In the genomic region with DNA sequence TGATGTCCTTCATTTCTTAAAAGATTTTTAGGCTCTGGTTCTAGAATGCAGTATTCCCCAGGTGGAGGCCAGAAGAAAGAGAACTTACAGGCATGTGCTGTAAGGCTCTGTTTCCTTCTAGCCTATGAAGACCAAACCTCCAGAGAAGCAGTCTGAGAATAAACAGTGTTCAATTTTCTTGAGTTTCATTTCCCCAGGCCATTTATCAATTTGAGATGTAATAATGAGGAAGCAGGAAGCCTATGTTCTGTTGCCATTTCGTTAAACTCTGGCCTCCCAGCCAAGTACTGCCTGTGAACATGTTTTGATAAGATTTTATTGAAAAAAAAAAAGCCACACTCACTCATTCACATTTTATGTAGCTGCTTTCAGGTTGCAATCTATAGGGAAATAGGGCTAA, we compare ENCODE assay signal across 25 mouse cellular contexts.
A peak's percentile ranks its signal among the peaks of the same experiment; 100 is the strongest.
DNase-seq lines count a peak whose midpoint lies in the region; ATAC-seq and TF ChIP-seq lines count a peak whose summit lies in the region.
"Had no signal": no experiment of that assay in that cellular context is flagged by ENCODE, and none has a peak within 500 bp of the region (broad histone marks: within the 10 kb centered on the region; RNA-seq: fewer than 3 reads in every experiment).

No protein-coding gene starts in this region.

- peak; percentile 50 for ATAC-seq in granulocyte monocyte progenitor cell, adult 5-6 weeks (replicated peaks; ENCODE audit: poor library complexity, severe bottlenecking)
- peak; percentile 68 for ATAC-seq in megakaryocyte progenitor cell, adult 5-6 weeks (replicated peaks; ENCODE audit: poor library complexity)
- ATAC-seq in forebrain, embryonic 13.5 days, result no peak
- ATAC-seq: forebrain, embryonic 14.5 days; forebrain, postnatal 0 days; hindbrain, embryonic 16.5 days; intestine, embryonic 15.5 days had no signal

- TF ChIP-seq RAD21 in MEL (IDR thresholded peaks at IDR 0.05; ENCODE audit: low read depth, low read length), result no peak

- H3K9ac ChIP-seq in MEL (ENCODE audit: control insufficient read depth, low read depth, low read length, poor library complexity, severe bottlenecking), result no peak overlapping the region
- no peak overlapping the region for H3K9ac ChIP-seq in forebrain, embryonic 13.5 days
- H3K9ac ChIP-seq: embryonic facial prominence, embryonic 13.5 days; forebrain, postnatal 0 days; hindbrain, embryonic 13.5 days; intestine, embryonic 15.5 days had no signal

- H3K36me3 ChIP-seq in MEL (ENCODE audit: control insufficient read depth in 1 of 2, insufficient read depth in 2 of 2, low read length in 2 of 2), result peaks cover 0 to 3% of the 10 kb centered on the region in 2 experiments; a peak in 2 of 4 replicates
- no peaks in the 10 kb centered on the region for H3K36me3 ChIP-seq in forebrain, embryonic 13.5 days (ENCODE audit: poor library complexity, severe bottlenecking)
- H3K36me3 ChIP-seq: embryonic facial prominence, embryonic 13.5 days; forebrain, embryonic 10.5 days; hindbrain, embryonic 10.5 days; hindbrain, embryonic 13.5 days; intestine, embryonic 15.5 days had no signal

- TF ChIP-seq CTCF in MEL (IDR thresholded peaks at IDR 0.05 in 2 of 3, conservative IDR thresholded peaks at IDR 0.05 in 1 of 3; ENCODE audit: control insufficient read depth in 1 of 3, insufficient read depth in 1 of 3, low read depth in 2 of 3, low read length in 3 of 3, poor library complexity in 1 of 3, severe bottlenecking in 1 of 3), result no peak

- peak overlapping the region; percentile 29 for H3K27ac ChIP-seq in MEL (ENCODE audit: control insufficient read depth, low read depth, low read length)
- H3K27ac ChIP-seq in forebrain, embryonic 13.5 days, result no peak overlapping the region
- H3K27ac ChIP-seq: embryonic facial prominence, embryonic 13.5 days; forebrain, embryonic 10.5 days; hindbrain, embryonic 10.5 days; hindbrain, embryonic 13.5 days; intestine, embryonic 15.5 days had no signal

- no peaks in the 10 kb centered on the region for H3K9me3 ChIP-seq in MEL (replicated peaks; ENCODE audit: insufficient read depth, low read length)
- 0 out of 2 replicates have a peak, but pooled peaks cover 3% of the 10 kb centered on the region for H3K9me3 ChIP-seq in forebrain, embryonic 13.5 days (replicated peaks)
- H3K9me3 ChIP-seq: embryonic facial prominence, embryonic 13.5 days; hindbrain, embryonic 13.5 days; intestine, embryonic 15.5 days had no signal

- no peaks in the 10 kb centered on the region for H3K27me3 ChIP-seq in MEL (ENCODE audit: control insufficient read depth in 1 of 2, insufficient read depth in 2 of 2, low read length in 2 of 2)
- H3K27me3 ChIP-seq in forebrain, embryonic 13.5 days, result no peaks in the 10 kb centered on the region
- H3K27me3 ChIP-seq: embryonic facial prominence, embryonic 13.5 days; hindbrain, embryonic 13.5 days; intestine, embryonic 15.5 days had no signal

- TF ChIP-seq EP300 in MEL (IDR thresholded peaks at IDR 0.05; ENCODE audit: low read depth in 1 of 2, low read length in 2 of 2), result peak in 1 of 2 experiments; percentile 35; a peak in 1 of 4 replicates

- DNase-seq in A20 (ENCODE audit: low read depth, low spot score) (peak; percentile 60), MEL (ENCODE audit: low read depth, low spot score) (peak; percentile 4)
- no peak for DNase-seq in frontal cortex, postnatal 25 days (ENCODE audit: low spot score in 2 of 2)
- DNase-seq: adrenal gland, adult 2 months; adrenal gland, postnatal 14 days; cerebellum, adult 11 months; cerebellum, adult 2 months; cerebellum, adult 9-11 months; cerebellum, postnatal 36 days; forebrain, postnatal 0 days; gastrocnemius, postnatal 10 days; gastrocnemius, postnatal 36 days; heart, adult 11 months; kidney, adult 11 months had no signal

- 78% methylated on average over 1 of the region's 1 CpGs for WGBS in forebrain, embryonic 13.5 days

- TF ChIP-seq POLR2A in MEL (IDR thresholded peaks at IDR 0.05; ENCODE audit: control insufficient read depth in 1 of 2, insufficient read depth in 1 of 2, low read depth in 1 of 2, low read length in 2 of 2, poor library complexity in 1 of 2), result no peak

- no peak overlapping the region for H3K4me3 ChIP-seq in MEL (ENCODE audit: control insufficient read depth in 1 of 2, insufficient read depth in 1 of 2, low read depth in 2 of 2, low read length in 2 of 2)
- H3K4me3 ChIP-seq in forebrain, embryonic 13.5 days, result no peak overlapping the region
- H3K4me3 ChIP-seq: embryonic facial prominence, embryonic 13.5 days; forebrain, embryonic 10.5 days; hindbrain, embryonic 10.5 days; hindbrain, embryonic 13.5 days; intestine, embryonic 15.5 days had no signal

- H3K79me2 ChIP-seq in MEL (ENCODE audit: control insufficient read depth, insufficient read depth, low read length, poor library complexity), result no peaks in the 10 kb centered on the region

- H3K4me2 ChIP-seq in forebrain, embryonic 13.5 days, result no peak overlapping the region
- H3K4me2 ChIP-seq: embryonic facial prominence, embryonic 13.5 days; heart, embryonic 11.5 days; hindbrain, embryonic 13.5 days; intestine, embryonic 15.5 days had no signal

- peaks cover 2 to 4% of the 10 kb centered on the region in 2 experiments; a peak in 3 of 4 replicates for H3K4me1 ChIP-seq in MEL (ENCODE audit: control insufficient read depth in 1 of 2, insufficient read depth in 2 of 2, low read length in 2 of 2)
- no peaks in the 10 kb centered on the region for H3K4me1 ChIP-seq in forebrain, embryonic 13.5 days
- H3K4me1 ChIP-seq: embryonic facial prominence, embryonic 13.5 days; forebrain, embryonic 10.5 days; hindbrain, embryonic 10.5 days; hindbrain, embryonic 13.5 days; intestine, embryonic 15.5 days had no signal

TF ChIP-seq in MEL, 35 proteins besides CTCF, POLR2A, EP300 and RAD21:
- TF ChIP-seq ELF1 (IDR thresholded peaks at IDR 0.05; ENCODE audit: low read depth, low read length) (peak; percentile 18; the same call in 1 of the 2 replicates), ZNF384 (IDR thresholded peaks at IDR 0.05; ENCODE audit: low read depth, low read length) (peak; percentile 76), ETS1 (IDR thresholded peaks at IDR 0.05; ENCODE audit: low read depth, low read length) (peak; percentile 13; the same call in 1 of the 2 replicates), NRF1 (IDR thresholded peaks at IDR 0.05; ENCODE audit: insufficient read depth, low read depth, low read length, poor library complexity, severe bottlenecking) (no peak)

Comparison
In these comparisons a context has a peak if more than half of its experiments do, and no peak if none do; other contexts are left out.
1. DNase-seq: peak in A20 (single experiment) and MEL (single experiment); none in frontal cortex, postnatal 25 days (0 of 2).